Mouse (Mus musculus): ENCODE data around the gene Dtx2.

Gene Dtx2

GRCm38 (mm10) chr5:135994725-135995687 lies at the start of gene Dtx2:
TSS of gene Dtx2 (plus strand) at chr5:135994800.
- peak; percentile 95 for DNase-seq (ENCODE audit: low read depth, low spot score)

- DNase-seq (ENCODE audit: low read depth, low spot score): peak; percentile 70
These were observed 48.6 kb upstream of the Dtx2 start for GRCm38 (mm10) chr5:135945916-135946408.

- peak; percentile 86 for DNase-seq (ENCODE audit: low read depth, low spot score)
These were observed 48.0 kb upstream of the Dtx2 start for GRCm38 (mm10) chr5:135946621-135947020.

- peak; percentile 70 for DNase-seq (ENCODE audit: low read depth, low spot score)
These were observed 43.7 kb upstream of the Dtx2 start for GRCm38 (mm10) chr5:135950710-135951412.

GRCm38 (mm10) chr5:135951660-135952059 lies 42.9 kb upstream of the Dtx2 start:
- no peak for DNase-seq (ENCODE audit: low read depth, low spot score)

GRCm38 (mm10) chr5:135952830-135953229 lies 41.8 kb upstream of the Dtx2 start:
- no peak for DNase-seq (ENCODE audit: low read depth, low spot score)

- peak; percentile 38 for DNase-seq (ENCODE audit: low read depth, low spot score)
These were observed 38.0 kb upstream of the Dtx2 start for GRCm38 (mm10) chr5:135956300-135957206.

- peak; percentile 100 for DNase-seq (ENCODE audit: low read depth, low spot score)
These were observed 37.2 kb upstream of the Dtx2 start for GRCm38 (mm10) chr5:135957207-135957974.

GRCm38 (mm10) chr5:135958367-135958766 lies 36.2 kb upstream of the Dtx2 start:
- DNase-seq (ENCODE audit: low read depth, low spot score): peak; percentile 18

- DNase-seq (ENCODE audit: low read depth, low spot score): peak; percentile 32
These were observed 34.7 kb upstream of the Dtx2 start for GRCm38 (mm10) chr5:135959911-135960310.

- no peak for DNase-seq (ENCODE audit: low read depth, low spot score)
These were observed 33.5 kb upstream of the Dtx2 start for GRCm38 (mm10) chr5:135960909-135961635.

GRCm38 (mm10) chr5:135962125-135962491 lies 32.5 kb upstream of the Dtx2 start:
- DNase-seq (ENCODE audit: low read depth, low spot score): no peak

GRCm38 (mm10) chr5:135962492-135963279 lies 31.9 kb upstream of the Dtx2 start:
- peak; percentile 100 for DNase-seq (ENCODE audit: low read depth, low spot score)

GRCm38 (mm10) chr5:135963280-135963627 lies 31.3 kb upstream of the Dtx2 start:
- DNase-seq (ENCODE audit: low read depth, low spot score): peak; percentile 55

GRCm38 (mm10) chr5:135965501-135965930 lies 29.1 kb upstream of the Dtx2 start:
- DNase-seq (ENCODE audit: low read depth, low spot score): peak; percentile 67

- DNase-seq (ENCODE audit: low read depth, low spot score): peak; percentile 82
These were observed 27.7 kb upstream of the Dtx2 start for GRCm38 (mm10) chr5:135966866-135967265.

GRCm38 (mm10) chr5:135968781-135969180 lies 25.8 kb upstream of the Dtx2 start:
- peak; percentile 80 for DNase-seq (ENCODE audit: low read depth, low spot score)

- no peak for DNase-seq (ENCODE audit: low read depth, low spot score)
These were observed 24.4 kb upstream of the Dtx2 start for GRCm38 (mm10) chr5:135970247-135970646.

- peak; percentile 31 for DNase-seq (ENCODE audit: low read depth, low spot score)
These were observed 22.7 kb upstream of the Dtx2 start for GRCm38 (mm10) chr5:135971876-135972275.

All from ZHBTc4 (cell line).